Mouse (Mus musculus): ENCODE data around the gene Ist1.

DNA sequence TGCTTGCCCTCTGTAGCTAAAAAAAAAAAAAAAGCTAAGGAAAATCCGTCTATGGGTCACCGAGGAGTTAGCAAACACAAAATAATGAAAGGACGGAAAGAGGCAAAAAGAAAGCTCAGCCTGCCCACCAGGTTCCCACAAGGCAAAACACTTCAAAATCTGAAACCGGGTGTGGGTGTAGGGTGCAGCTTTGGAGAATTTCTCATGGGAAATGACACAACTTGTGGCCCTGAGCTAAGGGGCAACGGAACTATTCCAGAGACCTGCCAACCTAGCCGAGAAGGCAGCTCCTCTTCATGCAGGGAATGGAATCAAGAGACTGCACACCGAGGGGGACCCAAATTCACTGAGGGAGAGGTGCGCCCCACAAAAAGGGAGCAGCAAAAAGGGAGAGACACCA lies 43.8 kb upstream of the Ist1 start:
- TF ChIP-seq CTCF (IDR thresholded peaks at IDR 0.05; ENCODE audit: low read depth, low read length) (no peak), TAL1 (conservative IDR thresholded peaks at IDR 0.05; ENCODE audit: low read depth, low read length) (no peak), GATA1 (IDR thresholded peaks at IDR 0.05; ENCODE audit: borderline replicate concordance, low read length) (no peak), POLR2AphosphoS5 (IDR thresholded peaks at IDR 0.05; ENCODE audit: insufficient replicate concordance, low read depth, low read length) (no peak), GATA2 (IDR thresholded peaks at IDR 0.05; ENCODE audit: borderline replicate concordance, low read depth, low read length) (no peak)
